Mouse (Mus musculus) frontal cortex, postnatal 14 days (tissue): ENCODE results near the gene Mrtfb.

Source experiments
- DNase-seq, 2 experiments: peaks; one replicate each; pipeline ENCODE4 v3.0.0; 2022; ENCODE audit warnings: low spot score in 2 of 2

Gene Mrtfb

DNA sequence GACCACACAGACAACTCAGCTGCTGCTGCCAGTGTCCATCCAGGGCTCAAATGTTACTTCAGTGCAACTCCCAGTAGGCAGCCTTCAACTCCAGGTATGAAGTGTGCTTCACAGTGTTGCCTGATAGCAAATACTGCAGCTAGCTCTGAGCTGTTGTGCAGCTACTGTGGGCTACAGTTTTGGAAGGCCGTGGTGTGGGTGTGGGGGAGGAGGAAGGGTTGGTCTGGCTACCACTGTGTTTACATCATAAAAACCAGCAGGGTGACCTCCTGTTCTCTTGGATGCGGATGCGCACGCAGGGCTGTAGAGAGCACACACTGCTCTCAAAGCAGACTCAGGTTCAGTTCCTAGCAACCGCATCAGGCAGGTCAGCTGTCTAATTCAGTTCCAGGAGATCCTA, 145.3 kb downstream of the Mrtfb start:
- no peak for DNase-seq

DNA sequence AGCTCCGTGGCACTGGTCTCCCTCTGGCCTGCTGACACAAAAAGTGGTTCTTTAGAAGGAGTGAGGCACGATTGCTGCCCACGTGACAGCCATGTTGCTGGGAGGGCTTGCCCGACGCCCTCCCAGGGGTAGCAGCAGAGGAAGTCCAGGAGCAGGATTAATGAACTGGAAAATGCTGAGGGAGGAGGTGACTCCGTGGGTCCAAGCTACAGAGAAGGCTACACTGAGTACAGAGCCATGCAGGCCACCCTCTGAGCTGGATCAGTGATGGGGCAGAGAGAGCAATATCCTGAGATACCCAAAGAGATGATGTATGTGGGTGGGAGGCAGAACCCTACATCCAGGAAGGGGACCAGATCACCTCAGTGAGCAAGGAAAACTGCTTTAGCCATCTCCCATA, 148.4 kb downstream of the Mrtfb start:
- no peak for DNase-seq

DNA sequence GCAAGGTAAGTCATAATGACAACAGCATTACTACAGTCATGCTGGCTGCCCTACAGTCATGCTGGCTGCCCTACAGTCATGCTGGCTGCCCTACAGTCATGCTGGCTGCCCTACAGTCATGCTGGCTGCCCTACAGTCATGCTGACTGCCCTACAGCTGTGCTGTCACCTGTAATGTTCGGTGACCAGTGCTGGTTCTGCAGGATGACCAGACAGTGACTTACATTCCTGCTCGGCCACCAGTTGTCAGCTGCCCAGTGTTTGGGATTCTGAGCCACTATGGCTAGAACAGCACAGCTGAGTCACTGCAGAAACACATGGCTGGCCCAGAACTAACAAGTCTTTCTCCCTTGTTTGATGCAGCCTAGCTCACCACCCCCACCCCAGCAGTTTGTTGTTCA, 149.1 kb downstream of the Mrtfb start:
- DNase-seq, result no peak

DNA sequence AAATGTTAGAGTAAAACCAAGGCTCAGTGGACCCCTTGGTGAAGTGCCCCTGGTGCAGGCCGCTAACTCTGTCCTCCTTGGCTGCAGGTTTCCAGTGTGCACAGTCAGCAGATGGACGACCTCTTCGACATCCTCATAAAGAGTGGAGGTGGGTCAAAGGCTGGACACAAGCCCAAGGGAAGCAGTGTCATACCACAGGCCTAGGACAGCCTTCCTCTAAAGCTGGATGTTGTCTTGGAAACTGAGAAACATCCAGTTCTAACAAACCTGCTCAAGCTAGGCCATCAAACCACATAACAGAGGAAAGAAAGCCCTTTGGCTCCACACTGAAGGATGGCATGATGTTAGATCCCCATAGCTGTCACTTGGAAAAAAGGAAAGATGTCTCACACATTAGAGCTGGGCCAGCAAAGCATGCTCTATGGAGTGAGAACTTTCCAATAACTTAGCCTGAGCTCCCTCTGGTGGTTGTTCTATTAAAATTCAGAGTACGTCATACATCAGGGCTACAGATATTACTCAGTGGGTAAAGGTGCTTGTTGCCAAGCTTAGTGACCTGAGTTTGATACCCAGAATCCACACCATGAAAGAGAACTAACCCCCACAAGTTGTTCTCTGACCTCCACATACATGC, 153.4 kb downstream of the Mrtfb start:
- no peak for DNase-seq

DNA sequence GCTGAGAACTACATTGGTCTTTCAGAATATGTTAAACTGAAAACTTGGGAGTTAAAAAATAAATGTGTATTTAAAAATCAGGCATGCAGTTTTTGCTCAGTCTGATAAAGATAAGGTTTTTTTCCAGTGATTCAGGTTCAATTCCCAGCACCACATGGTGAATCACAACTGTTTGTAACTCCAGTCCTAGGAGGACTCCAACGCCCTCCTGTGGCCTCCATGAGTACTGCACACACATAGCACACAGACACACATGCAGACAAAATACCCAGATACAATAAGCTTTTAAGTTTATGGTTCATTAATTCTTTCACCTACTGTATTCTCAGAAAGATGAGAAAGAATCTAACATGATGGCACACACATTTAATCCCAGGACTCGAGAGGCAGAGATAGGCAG, 154.5 kb downstream of the Mrtfb start:
- DNase-seq, result no peak

DNA sequence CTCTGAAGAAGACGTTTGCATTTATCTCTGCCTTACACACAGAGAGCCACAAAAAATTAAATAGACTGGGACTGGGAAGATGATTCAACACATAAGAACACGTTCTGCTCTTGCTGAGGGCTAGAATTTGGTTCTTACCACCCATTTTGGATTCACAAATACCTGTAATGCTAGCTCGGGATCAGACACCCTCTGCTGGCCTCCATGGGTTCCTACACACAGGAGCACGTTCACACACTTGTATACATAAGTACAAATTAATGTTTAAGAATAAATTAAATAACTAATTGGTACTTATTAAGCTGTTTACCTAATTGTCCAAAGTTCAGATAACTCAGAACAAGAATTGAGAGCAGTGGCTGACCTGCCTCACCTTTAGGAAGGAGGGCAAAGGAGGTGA, 155.2 kb downstream of the Mrtfb start:
- DNase-seq, result no peak

DNA sequence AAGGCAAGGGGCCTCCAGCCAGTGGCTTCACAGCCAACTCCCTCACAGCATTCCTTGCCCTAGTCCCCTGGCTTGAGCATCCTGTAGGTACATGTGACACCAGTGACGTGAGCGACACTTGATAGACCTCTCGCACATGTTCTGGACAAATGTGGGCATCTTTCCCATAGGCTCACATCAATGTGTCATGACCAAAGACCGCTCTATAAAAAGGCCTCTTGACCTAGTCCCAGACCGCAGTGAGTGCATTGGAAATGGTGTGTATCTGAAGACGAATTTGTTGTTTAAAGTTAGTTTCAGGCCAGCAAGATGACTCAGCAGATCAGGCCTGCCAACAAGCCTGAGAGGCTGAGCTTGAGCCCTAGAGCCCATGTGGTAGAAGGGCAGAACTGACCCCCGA, 158.3 kb downstream of the Mrtfb start:
- DNase-seq, result no peak

DNA sequence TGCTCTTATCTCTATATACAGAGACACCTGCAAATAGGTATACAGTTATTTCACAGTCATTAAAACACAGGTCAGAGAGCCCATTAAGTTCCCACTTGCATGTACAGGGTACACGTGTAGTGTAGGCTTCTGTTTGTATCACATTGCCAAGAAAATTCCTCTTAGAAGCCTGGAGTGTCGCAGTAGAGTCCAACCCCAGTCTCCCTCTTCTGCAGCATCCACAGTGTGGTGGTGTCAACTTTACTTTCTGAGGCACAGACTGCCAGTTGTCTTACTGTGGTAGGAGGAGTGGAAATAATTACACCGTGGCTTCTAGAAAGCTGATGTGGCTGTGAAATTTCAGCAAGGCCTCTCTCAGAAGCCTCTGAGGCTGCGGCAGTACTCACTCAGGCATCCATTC, 158.7 kb downstream of the Mrtfb start:
- no peak for DNase-seq

DNA sequence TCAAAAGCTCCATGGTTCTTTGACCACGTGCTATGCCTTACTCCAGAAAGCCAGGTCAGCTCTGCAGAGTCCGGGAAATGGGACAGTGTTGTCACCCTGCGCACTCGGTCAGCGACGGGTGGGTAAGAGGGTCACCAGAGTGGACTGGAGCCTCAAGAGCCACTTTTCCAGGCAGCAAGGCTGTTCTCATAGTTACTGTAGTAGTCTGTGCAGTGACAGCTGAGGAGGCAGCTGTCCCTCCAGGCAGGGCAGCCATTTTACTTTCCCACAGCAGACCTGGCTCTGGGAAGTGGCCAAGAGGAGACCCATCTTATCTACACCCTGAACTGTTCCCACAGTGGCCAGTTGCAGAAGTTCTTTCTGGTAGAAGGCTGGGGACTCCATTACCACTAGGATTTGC, 159.2 kb downstream of the Mrtfb start:
- no peak for DNase-seq

DNA sequence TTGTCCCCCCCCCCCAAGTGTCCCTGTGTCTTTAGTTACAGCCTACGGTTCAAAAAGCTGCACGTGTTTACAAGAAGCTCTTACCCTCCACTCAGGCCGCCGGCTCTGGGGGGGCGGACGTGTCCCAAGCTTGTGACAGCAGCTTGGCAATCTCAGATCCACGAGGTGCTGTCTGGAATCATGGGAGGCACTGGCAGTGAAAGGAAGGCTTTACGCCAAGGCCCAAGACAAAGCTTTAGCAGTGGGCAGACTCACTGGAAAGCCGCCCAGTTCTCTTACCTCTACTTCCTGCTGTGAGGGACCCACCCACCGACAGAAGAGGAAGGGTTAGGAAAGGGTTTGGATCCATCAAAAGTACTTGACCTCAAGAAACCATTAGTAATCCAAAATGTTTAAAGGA, 160.2 kb downstream of the Mrtfb start:
- peak in 1 of 2 experiments; percentile 36 for DNase-seq

DNA sequence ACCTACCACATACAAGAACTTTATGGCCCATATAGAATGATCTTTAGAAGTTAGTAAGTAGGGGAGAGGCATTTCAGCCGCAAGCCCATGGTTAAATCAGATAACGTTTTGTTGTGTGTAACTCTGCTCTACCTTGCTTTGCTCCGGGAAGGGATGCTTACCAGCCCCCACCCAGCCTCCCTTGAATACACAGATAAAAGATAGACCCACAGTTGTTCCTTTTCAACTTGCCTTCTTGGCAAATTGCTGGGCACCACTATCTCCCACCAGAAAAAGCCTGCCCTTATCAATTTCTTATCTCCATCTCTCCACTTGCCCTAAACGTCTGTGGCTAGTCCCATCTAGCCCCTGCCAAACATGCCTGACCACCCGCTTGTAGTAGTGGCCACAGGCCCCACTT, 161.6 kb downstream of the Mrtfb start:
- DNase-seq, result no peak

DNA sequence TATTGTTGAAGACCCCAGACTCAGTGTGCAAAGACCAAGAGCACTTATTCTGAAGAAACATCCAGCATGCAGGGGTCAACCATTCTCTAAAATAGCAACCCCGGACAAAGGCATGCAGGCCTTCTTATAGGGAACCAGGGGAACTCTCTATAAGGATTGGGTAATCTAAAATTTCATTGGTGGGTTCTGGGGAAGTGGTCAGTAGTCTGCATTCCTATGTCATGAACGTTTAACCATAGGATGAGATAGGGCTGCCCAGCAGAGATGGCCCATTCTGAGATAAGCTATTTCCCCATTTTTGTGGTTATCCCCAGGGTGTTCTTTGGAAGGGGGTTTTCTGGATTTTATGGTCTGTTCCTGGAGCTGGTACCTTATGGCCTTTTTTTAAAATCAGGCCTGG, 163.5 kb downstream of the Mrtfb start:
- DNase-seq, result no peak

DNA sequence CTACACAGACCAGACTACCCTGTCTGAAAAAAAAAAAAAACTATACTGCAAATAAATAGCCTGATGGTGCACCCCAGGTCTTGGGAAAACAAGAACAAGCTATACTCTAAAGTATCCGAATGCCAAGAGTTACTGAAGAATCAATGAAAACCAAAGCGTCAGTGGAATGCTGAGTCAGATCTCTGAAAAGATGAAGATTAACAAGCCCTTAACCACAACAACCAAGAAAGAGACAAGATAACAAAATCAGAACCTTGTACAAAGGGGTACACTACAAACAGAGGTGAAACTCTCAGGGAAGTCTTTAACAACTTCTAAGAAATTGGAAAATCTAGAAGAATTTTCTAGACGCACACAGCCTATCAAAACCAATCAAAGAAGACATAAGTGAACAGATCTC, 166.2 kb downstream of the Mrtfb start:
- no peak for DNase-seq

DNA sequence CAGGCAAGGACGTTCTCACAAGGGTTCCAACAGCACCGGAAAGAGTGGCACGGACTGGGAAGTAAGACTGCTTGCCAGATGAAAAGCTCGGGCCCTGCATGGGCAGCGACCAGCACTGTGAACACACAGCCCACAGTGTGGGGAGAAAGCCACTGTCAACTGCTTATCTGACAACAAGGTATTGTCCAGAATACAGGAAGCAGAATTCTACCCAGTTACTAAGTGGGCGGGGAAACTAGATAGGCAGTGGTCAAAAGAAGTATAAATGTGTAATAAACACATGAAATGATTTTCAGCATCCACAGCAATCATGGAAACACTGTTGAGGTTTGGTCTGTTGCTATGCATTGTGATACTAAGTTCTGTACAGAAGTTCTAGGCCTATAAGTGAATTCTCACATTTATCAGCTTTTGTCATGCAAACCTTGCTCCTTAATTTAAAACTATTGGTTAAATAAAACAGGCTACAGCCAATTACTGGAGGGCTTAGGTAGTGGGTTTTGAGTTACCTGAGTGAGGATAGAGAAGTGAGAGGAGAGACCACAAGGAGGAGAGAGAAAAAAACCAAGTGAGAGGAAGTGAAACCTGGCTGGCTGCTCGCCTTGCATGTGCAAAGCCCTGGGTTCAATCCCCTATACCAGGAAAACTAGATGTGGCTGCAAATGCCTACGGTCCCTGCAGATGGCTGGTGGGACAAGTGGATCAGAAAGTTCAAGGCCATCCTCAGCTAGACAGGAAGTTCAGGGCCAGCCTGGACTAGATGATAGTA, 167.5 kb downstream of the Mrtfb start:
- DNase-seq, result no peak

DNA sequence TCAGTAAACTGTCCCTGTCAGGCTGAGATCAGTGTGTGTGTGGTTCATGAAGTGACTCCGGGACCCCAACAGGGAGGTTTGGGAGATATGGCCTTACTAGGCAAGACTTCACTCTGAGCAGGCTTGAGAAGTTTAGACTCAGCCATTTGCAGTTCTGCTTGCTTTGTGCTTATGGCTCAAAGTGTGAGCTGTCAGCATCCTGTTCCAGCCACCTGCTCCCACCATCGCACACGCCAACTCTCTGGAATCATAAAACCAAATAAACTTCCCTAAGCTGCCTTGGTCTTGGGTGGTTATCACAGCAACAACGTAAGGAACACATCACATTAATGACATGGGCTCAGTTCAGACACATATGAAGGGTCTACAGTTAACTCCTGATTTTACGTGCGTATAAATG, 169.5 kb downstream of the Mrtfb start:
- DNase-seq, result no peak

DNA sequence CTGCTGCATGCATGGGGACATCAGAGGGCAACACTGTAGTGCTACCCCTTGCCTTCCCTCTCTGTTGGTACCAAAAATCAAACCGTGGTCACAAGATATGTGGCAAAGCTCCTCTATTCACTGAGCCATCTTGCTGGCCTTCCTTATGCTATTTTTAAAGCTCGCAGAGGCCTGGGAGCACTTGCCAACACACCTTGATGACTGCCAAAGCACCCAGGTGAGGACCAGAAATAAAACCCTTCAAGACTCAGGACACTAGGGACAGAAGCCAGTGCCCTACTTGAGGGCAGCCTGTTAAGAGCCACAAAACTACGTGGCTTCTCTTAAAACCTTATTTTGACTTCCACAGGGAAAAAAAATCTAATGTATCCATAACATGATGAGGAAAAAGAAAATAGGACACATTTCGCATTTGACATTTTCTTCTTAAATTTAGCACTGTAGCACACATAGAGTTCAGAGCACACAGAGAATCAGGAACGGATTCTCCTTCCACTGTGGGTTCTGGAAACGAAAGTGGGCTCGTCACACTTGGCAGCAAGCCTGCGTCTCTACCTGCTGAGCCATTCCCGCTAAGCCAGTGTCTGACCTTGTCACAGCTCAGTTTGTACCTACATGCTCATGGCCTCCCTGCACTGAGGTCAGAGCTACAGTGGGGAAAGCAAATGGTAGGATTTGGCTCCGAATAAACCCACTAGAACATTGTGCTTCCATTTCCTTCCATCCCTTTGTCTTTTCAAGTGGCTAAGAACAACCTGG, 170.7 kb downstream of the Mrtfb start:
- no peak for DNase-seq

DNA sequence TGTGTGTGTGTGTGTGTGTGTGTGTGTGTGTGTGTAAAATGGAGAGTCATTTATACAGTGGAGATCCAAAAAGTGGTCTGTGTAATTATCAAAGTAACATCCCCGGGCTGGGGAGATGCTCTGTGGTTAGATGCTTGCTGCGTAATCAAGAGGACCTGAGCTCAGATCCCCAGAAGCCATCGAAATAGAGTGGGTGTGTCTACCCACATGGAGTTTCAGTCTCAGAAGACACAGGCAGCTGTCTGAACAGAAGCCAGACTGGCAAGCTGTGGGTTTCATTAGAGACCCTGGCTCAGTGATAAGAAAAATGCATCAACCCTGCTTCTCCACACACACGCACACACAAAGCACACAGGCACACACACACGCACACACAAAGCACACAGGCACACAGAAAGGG, 171.8 kb downstream of the Mrtfb start:
- no peak for DNase-seq

DNA sequence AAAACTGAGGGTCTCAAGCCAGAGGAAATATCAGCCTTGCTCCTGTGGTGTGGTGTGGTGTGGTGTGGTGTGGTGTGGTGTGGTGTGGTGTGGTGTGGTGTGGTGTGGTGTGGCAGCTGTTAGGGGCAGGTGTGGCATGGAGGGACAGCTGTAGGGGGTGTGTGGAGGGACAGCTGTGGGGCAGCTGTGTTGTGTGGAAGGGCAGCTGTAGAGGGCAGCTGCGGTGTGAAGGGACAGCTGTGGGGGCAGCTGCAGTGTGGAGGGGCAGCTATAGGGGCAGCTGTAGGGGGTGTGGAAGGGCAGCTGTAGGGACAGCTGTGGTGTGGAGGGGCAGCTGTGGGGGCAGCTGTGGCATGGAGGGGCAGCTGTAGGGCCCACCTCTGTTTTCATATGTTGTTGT, 172.5 kb downstream of the Mrtfb start:
- no peak for DNase-seq

DNA sequence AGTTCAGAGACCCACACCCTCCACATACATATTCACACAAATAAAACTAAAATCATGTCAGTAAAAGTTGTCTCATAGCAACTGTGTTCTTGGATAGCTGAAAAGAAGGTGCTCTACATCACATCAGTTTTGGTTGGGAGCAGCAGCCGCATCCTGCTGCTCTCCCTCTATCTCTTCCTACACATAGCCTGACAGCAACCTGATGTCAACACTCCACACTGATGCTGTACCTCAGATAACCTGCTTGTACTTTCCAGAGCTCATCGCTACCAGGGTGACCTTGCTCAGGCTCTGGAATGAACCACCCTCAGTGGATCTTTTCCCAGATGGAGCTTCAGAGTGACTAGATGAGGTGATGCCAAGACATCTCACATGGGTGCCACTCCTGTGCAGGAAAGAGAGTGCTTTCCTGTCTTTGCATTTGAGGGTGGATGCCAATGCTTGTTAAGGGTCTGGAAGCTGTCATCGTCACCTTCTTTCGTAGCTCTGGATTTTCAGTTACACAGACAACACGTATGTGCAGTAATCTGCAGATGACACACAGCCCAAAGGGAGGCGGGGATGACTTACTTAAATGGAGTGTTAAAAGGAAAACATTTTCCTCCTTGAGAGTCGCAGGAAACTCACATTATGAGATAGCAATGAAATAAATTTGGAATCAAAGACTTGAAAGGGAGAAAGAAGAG, 173.8 kb downstream of the Mrtfb start:
- DNase-seq, result no peak

DNA sequence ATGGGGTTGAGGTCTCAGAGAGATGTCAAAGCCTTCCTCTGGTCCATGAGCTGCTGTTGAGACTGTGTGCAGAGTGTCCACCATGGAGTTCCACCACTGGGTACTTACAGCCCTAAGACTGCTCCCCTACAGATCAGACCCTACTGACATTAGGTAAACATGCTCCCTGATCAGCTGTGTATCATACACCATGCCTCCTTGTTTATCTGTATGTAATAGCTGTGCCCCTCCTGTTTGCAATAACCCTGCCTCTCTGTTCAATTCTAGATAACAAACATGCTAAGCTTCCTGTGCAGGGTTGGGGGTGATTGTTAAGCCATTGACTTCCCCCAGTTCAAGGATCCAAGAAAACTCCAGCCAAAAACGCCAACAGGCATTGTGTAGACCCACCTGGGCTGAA, 174.7 kb downstream of the Mrtfb start:
- DNase-seq, result no peak

DNA sequence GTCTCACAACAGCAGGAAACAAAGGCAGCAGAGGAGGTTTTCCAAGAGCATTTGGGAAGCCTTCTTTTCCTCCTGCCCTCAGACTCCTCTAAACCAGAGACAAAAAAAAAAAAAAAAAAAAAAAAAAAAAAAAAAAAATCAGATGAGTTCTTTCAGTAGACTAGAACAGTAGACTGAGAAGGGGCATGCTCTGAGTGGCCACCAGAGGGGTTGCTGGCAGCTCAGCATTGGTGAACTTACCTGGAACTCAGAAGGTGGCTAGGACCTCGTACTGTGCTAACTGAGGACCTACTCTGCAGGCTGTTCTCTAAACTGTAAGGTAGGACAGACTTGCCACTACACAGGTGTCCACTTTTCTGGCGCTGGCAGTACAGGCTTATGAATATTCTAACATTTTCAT, 179.3 kb downstream of the Mrtfb start:
- DNase-seq, result no peak

DNA sequence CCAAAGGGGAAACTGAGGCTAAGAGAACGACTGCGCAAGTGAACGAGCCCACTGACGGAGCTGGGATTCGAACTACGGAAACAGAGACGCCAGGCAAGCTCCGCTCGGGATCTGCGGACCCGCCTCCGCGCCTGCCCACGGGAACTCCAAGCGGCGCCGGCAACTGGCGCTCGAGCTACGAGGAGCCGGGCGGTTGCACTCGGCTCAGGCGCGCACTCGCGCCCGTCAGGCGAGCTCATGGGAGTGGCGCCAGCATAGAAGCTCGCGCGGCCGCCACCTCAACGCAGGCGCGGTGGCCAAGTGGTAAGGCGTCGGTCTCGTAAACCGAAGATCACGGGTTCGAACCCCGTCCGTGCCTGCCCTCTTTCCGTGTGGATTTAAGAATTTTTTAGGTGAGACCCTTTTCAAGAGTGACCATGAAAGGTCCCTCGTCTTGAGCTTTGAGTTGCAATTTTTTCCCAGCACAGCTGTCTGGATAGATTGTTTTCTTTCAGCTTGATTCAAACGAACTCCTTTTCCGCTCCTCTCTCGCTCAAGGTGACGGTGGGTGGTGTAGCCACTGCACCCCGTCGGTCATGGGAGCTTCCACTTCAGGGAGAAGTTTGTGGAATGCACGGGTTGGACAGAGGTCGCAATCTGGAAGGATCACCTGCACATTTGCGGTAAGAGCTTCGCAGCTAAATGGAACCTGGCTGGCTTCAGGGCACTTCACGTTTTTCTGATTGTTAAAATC, 180.9 kb downstream of the Mrtfb start:
- peak; percentile 95 to 99 for DNase-seq
